Mouse (Mus musculus): Measurements from ENCODE around the gene Ttc9.

Ttc9 gene

DNA sequence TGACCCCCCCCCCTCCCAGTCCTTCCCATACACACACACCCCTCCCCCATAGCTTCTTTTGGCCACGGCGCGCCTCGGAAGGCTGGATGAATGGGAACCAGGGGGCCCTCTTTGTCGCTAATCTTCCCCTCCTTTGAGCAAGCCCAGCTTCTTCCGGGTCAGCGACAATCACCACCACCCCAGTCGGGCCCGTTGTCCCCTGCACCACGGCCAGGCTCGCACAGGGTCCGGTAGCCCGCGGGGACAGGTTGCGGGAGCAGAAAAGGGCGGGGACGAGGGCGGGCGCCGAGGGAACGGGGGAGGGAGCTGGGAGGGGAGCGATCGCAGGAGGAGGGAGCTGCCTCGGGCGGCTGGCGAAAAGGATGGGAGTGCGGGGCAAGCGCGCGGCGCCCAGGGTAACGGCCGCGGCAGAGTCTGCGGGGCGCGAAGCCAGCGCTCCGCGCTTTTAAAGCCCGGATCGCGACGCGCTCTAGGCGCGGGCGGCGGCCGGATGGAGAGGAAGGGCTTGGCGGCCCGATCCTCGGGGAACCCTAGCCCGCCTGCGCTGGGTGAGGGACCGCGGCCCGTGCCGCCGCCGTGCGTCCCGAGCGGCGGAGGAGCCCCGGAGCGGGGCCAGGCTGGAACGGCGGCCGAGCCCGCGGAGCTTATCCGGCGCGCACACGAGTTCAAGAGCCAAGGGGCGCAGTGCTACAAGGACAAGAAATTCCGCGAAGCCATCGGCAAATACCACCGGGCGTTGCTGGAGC lies at the start of gene Ttc9:
Gene Ttc9 (plus strand): TSS at position 335 of the 746 bp plus-strand sequence.
- peak; percentile 73 for DNase-seq (ENCODE audit: low read depth, low spot score)

DNA sequence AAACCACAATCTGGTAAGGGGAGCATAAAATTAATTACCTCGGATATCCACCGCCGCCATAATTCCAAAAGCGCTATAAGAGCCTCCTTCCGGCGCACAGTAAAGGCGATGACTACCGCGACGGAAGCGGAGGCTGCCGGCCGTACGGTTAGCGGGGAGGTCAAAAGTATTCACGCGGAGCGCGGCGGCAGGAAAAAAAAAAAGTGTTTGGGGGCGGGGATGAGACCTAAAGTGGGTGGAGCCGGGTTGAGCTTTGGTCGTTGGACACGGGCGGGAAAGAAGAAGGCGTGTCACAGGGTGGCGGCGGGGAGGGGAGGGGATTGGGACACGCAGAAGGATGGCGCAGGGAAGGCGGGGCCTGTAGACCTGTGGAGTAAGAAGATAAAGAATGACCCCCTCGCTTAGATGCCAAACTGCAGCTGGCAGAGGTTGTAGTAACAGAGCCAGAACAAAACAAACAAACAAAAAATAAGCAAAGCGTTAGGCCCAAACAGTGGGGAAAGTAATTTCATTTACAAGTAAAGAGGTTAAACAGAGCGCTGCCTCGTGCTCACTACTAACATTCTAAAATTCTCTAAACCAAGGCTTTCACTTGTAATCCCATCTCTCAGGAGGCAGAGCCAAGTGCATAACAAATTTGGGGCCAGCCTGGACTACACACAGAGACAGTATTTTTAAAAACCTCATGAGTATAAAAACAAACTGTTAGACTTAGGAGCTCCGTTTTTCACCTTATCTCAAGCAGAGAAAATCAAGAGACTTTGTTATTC lies 36.0 kb upstream of the Ttc9 start, which contains the start of gene Med6:
Gene Med6 (minus strand): TSS at position 107 of the 770 bp plus-strand sequence.
- DNase-seq (ENCODE audit: low read depth, low spot score), result peak; percentile 98

DNA sequence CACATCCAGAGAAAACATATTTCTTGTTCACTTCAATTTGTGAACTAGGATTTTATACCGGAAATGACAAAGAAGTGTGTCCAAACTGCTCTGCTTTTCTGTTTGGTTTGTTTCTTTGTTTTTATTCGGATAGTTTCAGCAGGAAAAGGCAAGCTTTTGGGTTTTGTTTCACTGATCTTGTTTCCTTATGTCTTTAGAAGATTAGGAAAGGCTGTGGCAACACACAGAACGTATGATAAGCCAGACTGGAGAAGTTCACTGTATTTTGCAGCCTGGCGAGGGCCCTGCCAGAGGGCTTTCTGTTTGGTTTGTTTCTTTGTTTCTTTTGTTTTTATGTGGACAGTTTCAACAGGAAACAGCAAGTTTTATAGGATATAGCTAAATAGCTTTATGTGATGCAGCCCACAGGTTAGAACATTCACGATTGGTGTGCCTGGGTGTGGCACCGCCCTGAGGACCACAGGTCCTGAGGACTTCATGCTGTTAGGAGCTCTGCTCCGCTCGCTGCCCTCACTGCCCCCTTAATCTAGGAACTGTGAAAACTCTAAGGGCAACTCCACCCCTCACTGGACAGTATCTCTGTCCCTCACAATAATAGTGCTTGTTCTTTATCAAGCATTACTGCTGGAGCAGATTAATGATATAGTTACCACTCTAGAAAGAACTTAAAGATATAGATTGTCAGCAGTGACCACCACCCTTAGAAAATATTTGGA lies 34.3 kb upstream of the Ttc9 start:
- DNase-seq (ENCODE audit: low read depth, low spot score), result no peak

DNA sequence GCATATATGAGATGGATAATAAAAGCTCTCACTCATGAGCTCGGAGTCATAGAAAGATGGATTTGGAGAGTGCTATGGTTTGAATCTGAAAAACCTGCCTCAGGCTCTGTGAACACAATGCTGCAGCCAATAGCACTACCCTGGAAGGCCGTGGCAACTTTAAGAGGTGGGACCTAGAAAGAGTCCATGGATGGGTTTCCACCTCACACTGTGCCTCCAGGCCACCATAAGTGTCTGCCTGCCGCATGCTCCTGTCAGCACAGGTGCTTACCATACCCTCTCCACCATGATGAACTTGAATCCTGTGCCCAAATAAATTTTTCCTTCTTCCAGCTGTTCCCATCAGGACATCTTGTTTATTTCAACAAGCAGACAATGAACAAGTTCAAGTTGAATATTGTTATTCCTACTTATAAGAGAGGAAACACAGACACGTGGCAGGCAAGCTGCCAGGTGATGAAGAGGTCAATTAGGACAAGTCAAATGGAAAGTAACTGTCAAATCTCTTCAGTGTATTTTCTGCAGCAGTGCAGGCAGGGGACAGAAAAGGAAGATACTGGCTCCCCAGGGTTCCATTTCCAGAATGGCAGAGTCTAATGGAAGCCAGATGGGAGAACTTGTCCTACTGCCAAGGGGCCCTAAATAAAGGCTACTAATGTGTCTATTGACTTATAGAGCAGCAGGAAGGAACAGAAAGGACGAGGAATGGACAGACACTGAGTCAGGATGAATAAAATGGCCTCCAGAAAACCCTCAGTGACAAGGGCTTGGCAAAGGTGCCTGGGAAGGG lies 25.9 kb upstream of the Ttc9 start:
- DNase-seq (ENCODE audit: low read depth, low spot score), result no peak

DNA sequence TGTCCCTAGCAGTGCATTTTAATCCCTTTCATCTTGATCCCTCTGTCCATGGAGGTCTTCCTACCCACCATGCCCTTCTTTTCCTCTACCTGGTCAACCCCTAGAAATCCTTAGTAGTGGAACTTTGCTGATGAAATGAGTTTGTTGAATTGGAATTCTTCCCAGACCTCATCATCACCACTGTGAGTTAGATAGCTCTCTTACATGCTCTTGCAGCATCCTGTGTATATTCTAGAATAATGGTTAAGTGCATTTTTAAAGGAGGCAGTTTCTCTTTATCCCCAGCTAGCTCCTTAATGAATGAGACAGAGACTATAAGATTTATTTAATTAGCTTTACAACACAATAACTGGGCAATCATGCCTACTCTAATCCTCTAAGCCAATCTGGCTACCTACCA lies 21.6 kb upstream of the Ttc9 start:
- no peak for DNase-seq (ENCODE audit: low read depth, low spot score)

DNA sequence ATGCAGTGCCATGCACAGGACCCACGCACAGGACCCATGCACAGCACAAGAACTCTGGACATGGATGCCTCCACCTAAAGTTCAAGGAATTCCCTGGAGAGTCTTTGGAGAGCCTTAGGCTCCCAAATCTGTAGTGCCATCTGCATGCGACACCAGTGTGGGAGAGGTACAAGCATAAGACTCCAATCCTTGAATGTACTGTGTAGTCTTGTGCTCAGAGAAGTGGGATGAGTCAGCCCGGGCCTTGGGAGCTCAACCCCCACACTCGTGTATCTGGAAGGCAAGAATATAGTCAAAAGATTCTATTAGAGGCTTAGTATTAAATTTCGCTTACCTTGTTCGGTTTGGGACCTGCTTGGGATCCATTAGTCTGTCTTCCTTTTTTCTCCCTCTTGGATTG lies 15.2 kb upstream of the Ttc9 start:
- no peak for DNase-seq (ENCODE audit: low read depth, low spot score)

DNA sequence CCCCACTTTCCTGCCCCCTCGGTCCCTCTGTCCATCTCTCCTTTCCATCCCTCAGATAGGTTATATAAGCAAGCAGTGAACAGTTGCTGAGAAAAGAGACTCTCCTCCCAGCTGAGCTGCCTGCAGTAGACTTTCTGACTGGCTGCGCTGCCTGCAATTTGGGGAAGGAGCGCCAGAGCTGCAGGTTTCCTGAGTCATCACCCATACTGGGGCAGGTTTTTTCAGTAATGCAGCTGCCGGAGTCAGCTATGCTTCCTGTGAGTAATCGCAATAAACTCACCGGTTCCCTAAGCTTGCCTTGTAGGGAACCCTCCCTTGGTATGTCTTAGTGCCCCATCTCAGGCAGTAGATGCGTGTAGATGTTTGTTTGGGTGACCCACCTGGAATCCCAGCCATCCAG lies 14.1 kb upstream of the Ttc9 start:
- DNase-seq (ENCODE audit: low read depth, low spot score), result no peak

DNA sequence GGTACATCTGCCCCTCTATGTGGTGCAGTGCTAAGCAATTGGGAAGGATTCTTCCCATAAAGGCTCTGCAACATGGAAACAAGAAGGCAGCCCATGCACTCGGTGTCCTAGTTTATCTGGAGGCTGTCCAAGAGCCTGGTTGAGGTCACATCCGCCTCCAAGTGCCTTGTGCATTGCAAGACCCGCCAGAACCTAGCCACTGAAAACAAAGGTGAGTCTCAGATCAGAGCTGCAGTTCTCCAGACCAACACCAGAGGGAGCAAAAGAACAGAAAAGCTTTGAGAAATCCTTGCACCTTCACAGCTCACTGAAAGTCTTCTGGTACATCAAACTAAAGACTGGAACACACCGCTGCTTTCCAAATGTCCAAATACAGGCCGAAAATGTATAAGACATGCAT lies 11.7 kb upstream of the Ttc9 start:
- peak; percentile 86 for DNase-seq (ENCODE audit: low read depth, low spot score)

DNA sequence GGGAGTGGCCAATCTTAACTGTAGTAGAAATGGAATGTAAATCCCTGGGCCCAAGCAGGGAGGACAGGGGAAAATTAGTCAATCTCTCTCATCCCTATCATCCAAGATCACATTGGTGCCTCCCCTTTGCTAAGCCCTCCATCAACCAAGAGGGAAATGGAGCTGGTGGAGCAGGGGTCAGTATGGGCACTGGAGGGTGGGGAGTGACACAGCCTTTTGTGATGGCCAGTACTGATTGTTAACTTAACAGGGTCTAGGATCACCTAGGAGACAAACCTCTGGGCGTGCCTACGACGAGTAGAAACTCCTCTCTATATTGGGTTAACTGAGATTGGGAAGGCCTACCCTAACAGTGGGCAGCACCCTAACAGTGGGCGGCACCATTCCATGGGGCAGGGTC lies 7.7 kb upstream of the Ttc9 start:
- DNase-seq (ENCODE audit: low read depth, low spot score), result no peak

DNA sequence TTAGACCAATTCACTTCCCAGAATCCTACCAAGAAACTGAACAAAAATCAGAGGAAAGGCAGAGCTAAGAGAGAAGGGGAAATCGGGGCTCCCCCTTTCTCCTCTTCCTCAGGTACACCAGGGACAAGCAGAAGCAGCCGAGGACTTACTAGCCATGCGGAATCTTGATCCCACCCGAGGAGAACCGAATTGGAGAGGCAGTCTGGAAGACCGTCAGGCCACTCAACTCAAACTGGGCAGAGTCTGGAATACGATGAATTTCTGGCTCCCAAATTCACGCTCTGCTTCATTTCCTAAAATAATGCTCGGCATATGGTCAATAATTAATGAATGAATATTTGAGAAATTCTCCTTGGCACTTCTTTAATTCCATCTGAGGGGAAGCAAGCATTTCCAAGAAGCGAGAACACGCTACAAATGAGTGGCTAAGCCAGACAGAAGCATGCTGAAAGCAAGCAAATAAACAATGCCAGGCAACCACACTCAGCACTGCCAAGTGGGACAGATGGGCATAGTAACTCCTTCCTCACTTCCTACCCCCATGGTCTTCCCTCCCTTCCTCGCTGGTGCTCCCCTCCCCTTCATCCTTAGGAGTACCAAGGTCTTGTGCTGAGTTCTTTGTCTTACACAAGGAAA lies 4.7 kb upstream of the Ttc9 start:
- no peak for DNase-seq (ENCODE audit: low read depth, low spot score)

DNA sequence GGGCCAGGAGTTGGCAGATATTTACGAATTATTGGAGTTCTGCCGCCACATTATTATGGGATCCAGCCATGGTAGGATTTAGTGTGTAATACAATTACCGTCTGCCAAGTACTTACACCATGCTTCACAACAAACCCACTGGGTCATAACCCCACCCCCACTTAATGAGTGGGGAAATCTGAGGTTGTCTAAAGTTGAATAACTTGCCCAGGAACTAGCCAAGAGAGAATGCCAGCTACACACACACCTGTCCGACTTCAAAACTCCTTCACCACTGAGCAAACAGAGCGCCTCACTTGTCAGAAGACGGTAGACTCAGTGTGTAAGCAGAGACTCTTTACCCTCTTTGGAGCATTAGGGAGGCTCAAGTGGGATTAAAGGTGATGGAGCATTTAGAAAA lies 3.6 kb upstream of the Ttc9 start:
- DNase-seq (ENCODE audit: low read depth, low spot score), result no peak

DNA sequence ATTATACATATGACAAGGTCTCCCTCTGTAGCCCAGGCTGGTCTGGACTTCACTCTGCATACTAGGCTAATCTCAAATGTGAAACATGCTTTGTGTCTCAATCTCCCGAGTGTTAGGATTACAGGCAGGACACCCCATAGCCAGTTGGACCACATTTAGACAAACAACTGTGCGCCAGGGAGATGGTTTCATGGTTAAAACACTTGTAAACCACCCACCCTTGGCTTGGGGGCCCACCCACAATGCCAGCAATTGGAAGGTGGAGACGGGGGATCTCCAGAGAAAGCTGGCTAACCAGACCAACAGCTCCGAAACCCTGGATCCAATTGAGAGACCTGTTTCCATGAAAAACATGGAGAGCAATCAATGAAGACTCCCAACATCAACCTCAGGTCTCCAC lies 3.0 kb upstream of the Ttc9 start:
- no peak for DNase-seq (ENCODE audit: low read depth, low spot score)

DNA sequence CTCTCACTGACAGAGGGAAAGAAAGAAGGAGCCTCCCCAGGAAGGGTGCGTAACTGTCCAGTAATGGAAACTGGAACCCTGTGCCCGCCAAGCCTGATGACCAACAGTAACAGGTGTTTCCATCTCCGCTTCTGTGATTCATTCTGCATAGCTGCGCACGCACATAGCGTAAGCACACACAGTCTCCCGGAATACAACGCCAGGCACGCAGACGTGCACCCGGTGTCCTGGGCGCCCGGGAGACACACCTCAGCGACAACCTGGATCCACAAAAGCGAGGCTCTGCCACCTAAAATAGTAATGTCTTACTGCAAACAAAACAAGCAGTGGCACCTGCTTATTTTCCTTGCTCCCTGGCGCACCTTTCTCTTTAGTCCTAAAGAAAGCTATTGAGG lies 532 bp upstream of the Ttc9 start:
- DNase-seq (ENCODE audit: low read depth, low spot score), result peak; percentile 70

DNA sequence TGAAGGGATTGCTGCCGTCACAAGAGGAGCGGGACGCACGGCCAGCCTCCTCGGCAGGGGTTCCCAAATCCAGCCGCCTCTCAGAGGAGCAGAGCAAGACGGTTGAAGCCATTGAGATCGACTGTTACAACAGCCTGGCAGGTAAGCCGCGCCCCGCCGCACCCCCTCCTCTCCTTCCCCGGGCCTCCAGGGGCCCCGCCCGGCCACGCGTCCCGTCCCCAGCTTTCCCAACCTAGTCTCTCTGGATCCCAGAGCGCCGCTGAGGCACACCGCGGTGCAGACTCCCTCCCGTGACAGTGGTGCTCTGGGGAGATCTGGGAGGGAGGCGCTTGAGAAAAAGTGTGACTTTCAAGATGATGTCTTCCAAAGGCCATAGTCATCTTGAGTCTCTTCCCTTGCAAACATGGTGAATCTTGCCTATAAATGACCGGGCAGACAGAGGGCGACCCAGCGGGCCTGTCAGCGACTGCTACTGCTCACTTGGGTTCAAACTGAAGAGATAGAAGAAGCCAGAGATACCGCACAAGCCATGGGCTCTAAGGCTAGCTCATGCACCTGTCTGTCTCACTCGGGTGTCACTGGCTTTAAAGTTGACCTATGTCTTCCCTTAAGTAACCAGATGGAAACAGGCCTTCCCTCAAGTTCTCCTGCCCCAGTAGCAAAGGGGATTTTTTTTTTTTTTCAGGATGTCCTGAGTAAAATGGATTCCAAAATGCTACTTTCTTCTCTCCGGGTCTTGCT lies 782 bp downstream of the Ttc9 start:
- DNase-seq (ENCODE audit: low read depth, low spot score), result peak; percentile 56

DNA sequence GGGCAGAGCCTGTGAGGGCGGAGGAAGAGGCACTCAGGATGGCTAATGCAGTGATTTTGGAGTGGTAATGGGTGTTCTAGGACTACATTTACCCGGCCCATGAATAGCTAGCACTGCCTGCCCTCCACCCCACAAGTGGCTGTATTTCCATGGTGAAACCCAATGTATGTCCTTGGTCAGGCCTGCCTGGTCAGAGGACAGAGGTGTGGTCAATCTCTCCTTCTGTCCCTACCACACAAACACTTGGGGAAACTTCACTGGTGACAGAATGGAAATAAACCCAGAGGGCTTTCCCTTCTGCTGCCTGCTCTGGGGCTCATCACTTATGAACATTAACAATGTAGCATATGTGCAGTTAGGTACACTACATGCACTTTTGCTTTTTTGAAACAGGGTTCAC lies 2.2 kb downstream of the Ttc9 start:
- no peak for DNase-seq (ENCODE audit: low read depth, low spot score)

DNA sequence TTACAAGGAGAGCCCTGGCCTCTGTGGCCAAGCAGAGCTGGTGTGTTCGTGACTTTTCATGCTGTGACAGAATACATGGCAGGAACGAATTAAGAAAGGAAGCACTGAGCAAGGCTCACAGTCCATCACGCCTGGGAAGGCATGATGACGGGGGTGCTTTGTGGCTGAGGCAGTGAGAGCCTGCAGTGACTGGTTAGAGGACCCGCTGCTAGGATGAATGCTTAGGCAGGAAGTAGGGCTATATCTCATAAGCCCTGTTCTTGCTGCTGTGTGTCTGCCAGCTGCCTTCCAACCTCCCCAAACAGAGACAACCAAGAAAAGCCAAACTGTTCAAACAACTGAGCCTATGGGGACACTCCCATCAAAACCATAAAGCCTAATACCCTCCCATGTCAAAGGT lies 9.6 kb downstream of the Ttc9 start:
- no peak for DNase-seq (ENCODE audit: low read depth, low spot score)

DNA sequence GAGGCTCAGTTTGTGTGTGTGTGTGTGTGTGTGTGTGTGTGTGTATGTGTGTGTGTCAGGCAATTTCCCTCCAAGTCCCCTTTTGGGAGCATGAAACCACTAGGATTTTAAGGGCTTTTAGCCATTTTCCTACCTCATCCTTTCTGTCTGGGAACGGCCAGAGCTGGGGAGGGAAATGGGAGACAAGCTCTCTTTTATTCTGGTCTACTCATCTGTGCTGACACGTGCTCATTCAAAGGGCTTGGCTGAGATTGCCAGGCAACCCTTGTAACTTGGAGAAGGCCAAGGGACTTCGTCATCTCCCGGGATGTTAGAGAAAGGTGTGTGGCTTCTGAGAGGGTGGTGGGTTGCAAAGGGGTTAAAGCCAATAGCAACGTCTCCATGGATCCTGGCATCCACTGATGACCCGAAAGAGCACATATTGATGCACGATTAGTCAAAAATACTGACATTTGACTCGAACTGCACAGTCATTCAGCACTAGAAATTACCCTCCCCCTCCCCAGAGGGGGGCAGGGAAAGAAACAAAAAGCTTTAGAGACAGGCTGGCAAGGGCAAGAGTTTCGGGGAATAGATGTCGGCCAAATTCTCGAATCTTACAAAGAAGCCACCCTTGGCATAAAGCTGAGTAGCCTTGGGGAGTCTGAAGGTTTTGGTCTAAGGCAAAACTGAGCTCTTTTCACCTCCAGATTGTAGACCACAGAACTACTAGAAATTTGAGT lies 11.5 kb downstream of the Ttc9 start:
- no peak for DNase-seq (ENCODE audit: low read depth, low spot score)

DNA sequence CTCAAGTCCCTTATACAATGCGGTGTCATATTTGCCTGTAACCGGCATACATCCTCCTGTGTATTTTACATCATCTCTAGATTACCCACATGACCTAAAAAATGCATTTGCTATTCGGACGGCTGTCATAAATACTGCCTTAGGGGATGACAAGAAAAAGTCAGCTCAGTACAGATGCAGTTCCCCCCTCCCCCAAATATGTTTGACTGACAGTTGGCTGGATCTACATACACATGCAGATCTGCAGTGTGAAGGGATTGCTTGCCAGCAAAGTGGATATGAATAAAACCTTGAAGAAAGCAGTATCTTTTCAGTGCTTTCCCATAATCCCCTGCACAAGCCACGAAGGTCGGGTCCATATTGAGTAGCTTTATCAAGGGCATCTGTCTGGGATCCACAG lies 15.8 kb downstream of the Ttc9 start:
- DNase-seq (ENCODE audit: low read depth, low spot score), result no peak

DNA sequence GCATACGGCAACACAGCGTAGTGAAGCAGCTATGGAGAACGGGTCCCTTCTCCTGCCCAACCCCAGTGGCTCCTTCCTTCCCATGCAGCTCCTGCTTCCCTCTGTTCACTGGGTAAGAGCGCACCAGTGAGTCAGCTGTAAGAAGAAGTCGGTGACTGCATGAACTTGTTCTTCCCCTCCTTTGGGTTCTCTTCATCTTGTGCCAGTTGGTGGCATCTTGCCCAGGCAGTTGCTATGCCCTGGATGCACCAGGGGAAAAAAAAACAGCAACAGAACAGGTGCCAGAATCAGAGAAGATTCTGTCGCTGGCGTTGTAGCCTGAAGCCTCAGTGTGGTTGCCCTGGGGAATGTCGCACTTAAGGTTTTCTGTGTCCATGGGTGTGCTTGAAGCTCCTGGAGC lies 22.3 kb downstream of the Ttc9 start:
- no peak for DNase-seq (ENCODE audit: low read depth, low spot score)

DNA sequence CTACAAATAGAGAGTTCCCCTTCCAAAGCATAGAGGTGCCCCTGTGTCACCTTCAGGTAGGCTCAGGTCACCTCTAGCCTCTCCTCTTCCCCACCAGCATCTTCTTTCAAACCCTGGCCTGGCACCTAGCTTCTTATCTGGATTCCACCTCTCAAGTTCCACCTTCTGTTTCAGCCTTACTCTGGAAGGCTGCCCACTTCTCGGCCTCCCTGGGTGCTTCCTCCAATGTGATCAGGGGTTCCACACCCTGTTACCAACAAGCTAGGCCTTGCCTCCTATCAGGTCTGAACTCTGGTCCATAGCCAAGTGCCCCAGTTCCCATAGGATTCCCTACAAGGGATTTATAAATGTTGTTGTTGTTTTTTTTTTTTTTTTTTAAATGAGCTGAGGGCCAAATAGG lies 26.3 kb downstream of the Ttc9 start:
- DNase-seq (ENCODE audit: low read depth, low spot score), result no peak

Data from ES-CJ7 (cell line).